Mouse (Mus musculus): ENCODE data around the gene Tnfaip2. TPM values are rescaled to one million over a fixed set of nuclear protein-coding genes. Genes with fewer than 3 reads are reported as not detected.

The Tnfaip2 gene
- total RNA-seq (2022): 10 to 100 TPM; 25.2 to 49.3 (median 41.6) TPM

GRCm38 (mm10) chr12:111442309-111443010 lies at the start of gene Tnfaip2:
Tnfaip2 (plus strand) TSS chr12:111442469.
- peak; percentile 87 for DNase-seq (ENCODE audit: low spot score)

GRCm38 (mm10) chr12:111394008-111394407 lies 48.3 kb upstream of the Tnfaip2 start:
- DNase-seq (ENCODE audit: low spot score): no peak

- no peak for DNase-seq (ENCODE audit: low spot score)
Measured at GRCm38 (mm10) chr12:111396997-111397396, 45.3 kb upstream of the Tnfaip2 start.

- peak; percentile 67 for DNase-seq (ENCODE audit: low spot score)
Measured at GRCm38 (mm10) chr12:111401454-111402184, 40.6 kb upstream of the Tnfaip2 start.

- no peak for DNase-seq (ENCODE audit: low spot score)
Measured at GRCm38 (mm10) chr12:111404880-111405279, 37.4 kb upstream of the Tnfaip2 start.

GRCm38 (mm10) chr12:111406622-111407021 lies 35.6 kb upstream of the Tnfaip2 start, which contains the start of gene Lbhd2:
Lbhd2 (plus strand) TSS chr12:111406809.
- no peak for DNase-seq (ENCODE audit: low spot score)

GRCm38 (mm10) chr12:111409583-111409982 lies 32.7 kb upstream of the Tnfaip2 start:
- no peak for DNase-seq (ENCODE audit: low spot score)

GRCm38 (mm10) chr12:111411631-111412355 lies 30.5 kb upstream of the Tnfaip2 start:
- DNase-seq (ENCODE audit: low spot score): no peak

GRCm38 (mm10) chr12:111412581-111413284 lies 29.5 kb upstream of the Tnfaip2 start:
- no peak for DNase-seq (ENCODE audit: low spot score)

- DNase-seq (ENCODE audit: low spot score): peak; percentile 92
Measured at GRCm38 (mm10) chr12:111413300-111413699, 29.0 kb upstream of the Tnfaip2 start.

- DNase-seq (ENCODE audit: low spot score): no peak
Measured at GRCm38 (mm10) chr12:111416921-111417779, 25.1 kb upstream of the Tnfaip2 start, which contains the start of gene Exoc3l4. Exoc3l4 (plus strand) TSS chr12:111417017.

GRCm38 (mm10) chr12:111419918-111420317 lies 22.4 kb upstream of the Tnfaip2 start:
- no peak for DNase-seq (ENCODE audit: low spot score)

- DNase-seq (ENCODE audit: low spot score): no peak
Measured at GRCm38 (mm10) chr12:111420946-111421709, 21.1 kb upstream of the Tnfaip2 start.

GRCm38 (mm10) chr12:111422852-111423251 lies 19.4 kb upstream of the Tnfaip2 start:
- no peak for DNase-seq (ENCODE audit: low spot score)

GRCm38 (mm10) chr12:111423570-111424129 lies 18.6 kb upstream of the Tnfaip2 start:
- no peak for DNase-seq (ENCODE audit: low spot score)

GRCm38 (mm10) chr12:111424547-111424946 lies 17.7 kb upstream of the Tnfaip2 start:
- DNase-seq (ENCODE audit: low spot score): no peak

GRCm38 (mm10) chr12:111425258-111425657 lies 17.0 kb upstream of the Tnfaip2 start:
- DNase-seq (ENCODE audit: low spot score): peak; percentile 90

- DNase-seq (ENCODE audit: low spot score): peak; percentile 95
Measured at GRCm38 (mm10) chr12:111425789-111426460, 16.3 kb upstream of the Tnfaip2 start.

All from heart, adult 8-10 months (tissue).